Mouse (Mus musculus) lung, adult 18-20 months (tissue): ENCODE measurements around the gene Arf3.
A peak's percentile ranks its signal among the peaks of the same experiment; 100 is the strongest.

ENCODE experiments used
- DNase-seq, 2 experiments: peaks; one replicate each; pipeline ENCODE4 v3.0.0; 2022; ENCODE audit warnings: mixed read lengths in 2 of 2

Arf3 gene

GRCm38 (mm10) chr15:98717301-98717700, 45.7 kb downstream of the Arf3 start:
- DNase-seq = peak; percentile 58 to 65

- peak; percentile 71 to 77 for DNase-seq
Observed at GRCm38 (mm10) chr15:98714230-98714652, 48.8 kb downstream of the Arf3 start.

GRCm38 (mm10) chr15:98710442-98710841, 52.6 kb downstream of the Arf3 start:
- peak; percentile 45 to 65 for DNase-seq

GRCm38 (mm10) chr15:98707766-98708372, 55.1 kb downstream of the Arf3 start, which contains the start of gene Ccdc65:
TSS of gene Ccdc65 (plus strand) at chr15:98708207.
- peak; percentile 84 to 90 for DNase-seq

- no peak for DNase-seq
Observed at GRCm38 (mm10) chr15:98704312-98704711, 58.7 kb downstream of the Arf3 start.

- DNase-seq = peak; percentile 80 to 84
Observed at GRCm38 (mm10) chr15:98699190-98700105, 63.6 kb downstream of the Arf3 start.

- DNase-seq = no peak
Observed at GRCm38 (mm10) chr15:98696216-98696615, 66.8 kb downstream of the Arf3 start.

GRCm38 (mm10) chr15:98695726-98696125, 67.3 kb downstream of the Arf3 start:
- peak in 1 of 2 experiments; percentile 19 for DNase-seq

- DNase-seq = peak; percentile 60 to 67
Observed at GRCm38 (mm10) chr15:98692171-98692715, 70.8 kb downstream of the Arf3 start.

- DNase-seq = no peak
Observed at GRCm38 (mm10) chr15:98691486-98692147, 71.4 kb downstream of the Arf3 start.

GRCm38 (mm10) chr15:98689682-98690081, 73.3 kb downstream of the Arf3 start:
- no peak for DNase-seq
